In the genomic region with DNA sequence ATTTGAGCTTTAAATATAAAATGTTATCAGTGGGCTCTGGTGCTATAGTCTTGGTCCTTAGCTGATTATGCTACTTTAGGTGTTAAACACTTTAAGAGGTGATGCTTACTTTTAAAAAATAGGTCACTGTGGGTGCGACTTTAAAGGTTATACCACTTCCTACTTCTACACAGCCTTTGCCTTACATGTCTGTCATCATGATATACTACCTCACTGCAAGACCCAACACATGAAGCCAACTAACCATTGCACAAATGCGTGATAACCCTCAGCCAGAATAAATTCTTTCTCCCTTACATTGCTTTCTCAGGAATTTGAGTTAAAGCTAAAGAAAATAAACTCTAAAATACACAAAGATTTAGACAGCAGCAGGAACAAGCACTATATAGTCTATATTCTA, we compare ENCODE assay signal across 20 mouse cellular contexts.
DNase-seq lines count a peak whose midpoint lies in the region; ATAC-seq lines count a peak whose summit lies in the region.
"Had no signal": no experiment of that assay in that cellular context is flagged by ENCODE, and none has a peak within 500 bp of the region (broad histone marks: within the 10 kb centered on the region; RNA-seq: fewer than 3 reads in every experiment).

No protein-coding gene starts in this region.

- H3K9ac ChIP-seq in liver, embryonic 12.5 days, result no peak overlapping the region
- H3K9ac ChIP-seq: embryonic facial prominence, embryonic 13.5 days; forebrain, embryonic 12.5 days; hindbrain, embryonic 13.5 days had no signal

- WGBS in liver, embryonic 12.5 days (ENCODE audit: insufficient replicate concordance), result 54% methylated on average over 2 of the region's 2 CpGs

- no peak for ATAC-seq in liver, embryonic 12.5 days
- ATAC-seq: hindbrain, postnatal 0 days had no signal

- no peak overlapping the region for H3K4me3 ChIP-seq in liver, embryonic 12.5 days
- H3K4me3 ChIP-seq: embryonic facial prominence, embryonic 13.5 days; forebrain, embryonic 12.5 days; heart, embryonic 10.5 days; hindbrain, embryonic 13.5 days had no signal

- no peak overlapping the region for H3K27ac ChIP-seq in liver, embryonic 12.5 days
- H3K27ac ChIP-seq: embryonic facial prominence, embryonic 13.5 days; forebrain, embryonic 12.5 days; heart, embryonic 10.5 days; hindbrain, embryonic 13.5 days; hindbrain, postnatal 0 days had no signal

- no peaks in the 10 kb centered on the region for H3K27me3 ChIP-seq in liver, embryonic 12.5 days (replicated peaks)
- H3K27me3 ChIP-seq: embryonic facial prominence, embryonic 13.5 days; forebrain, embryonic 12.5 days; hindbrain, embryonic 13.5 days had no signal

- H3K4me2 ChIP-seq in liver, embryonic 12.5 days, result no peak overlapping the region
- H3K4me2 ChIP-seq: embryonic facial prominence, embryonic 13.5 days; forebrain, embryonic 12.5 days; hindbrain, embryonic 13.5 days had no signal

- H3K9me3 ChIP-seq in liver, embryonic 12.5 days (replicated peaks), result no peaks in the 10 kb centered on the region
- H3K9me3 ChIP-seq: embryonic facial prominence, embryonic 13.5 days; forebrain, embryonic 12.5 days; heart, embryonic 10.5 days; hindbrain, embryonic 13.5 days had no signal

- DNase-seq in CD4-positive, CD25-positive, alpha-beta regulatory T cell, adult 2 months (ENCODE audit: low read depth, low spot score), result peak; percentile 47
- DNase-seq in NIH3T3 (ENCODE audit: low read depth), result peak; percentile 23
- DNase-seq in induced T-regulatory cell, adult 2 months (ENCODE audit: low read depth), result peak; percentile 35
- DNase-seq in naive thymus-derived CD4-positive, alpha-beta T cell, adult 2 months (ENCODE audit: low read depth), result peak; percentile 22
- DNase-seq in right cerebral cortex, postnatal 10 days (ENCODE audit: low spot score in 2 of 2), result no peak
- DNase-seq in gastrocnemius, postnatal 36 days, result no peak
- DNase-seq: adrenal gland, postnatal 10 days; cerebellum, adult 11 months; cerebellum, adult 8-10 months; cerebellum, postnatal 14 days; heart, adult 18-20 months; heart, postnatal 10 days; heart, postnatal 4 days; kidney, adult 11 months had no signal

- intact Hi-C loops in gastrocnemius, postnatal 36 days (cut with DNase I), result no loop called here

- no peaks in the 10 kb centered on the region for H3K36me3 ChIP-seq in liver, embryonic 12.5 days
- H3K36me3 ChIP-seq: embryonic facial prominence, embryonic 13.5 days; forebrain, embryonic 12.5 days; heart, embryonic 10.5 days; hindbrain, embryonic 13.5 days had no signal

- no peaks in the 10 kb centered on the region for H3K4me1 ChIP-seq in liver, embryonic 12.5 days
- H3K4me1 ChIP-seq: embryonic facial prominence, embryonic 13.5 days; forebrain, embryonic 12.5 days; hindbrain, embryonic 13.5 days had no signal

Comparison
In these comparisons a context has a peak if more than half of its experiments do, and no peak if none do; other contexts are left out.
1. DNase-seq: peak in CD4-positive, CD25-positive, alpha-beta regulatory T cell, adult 2 months (single experiment), NIH3T3 (single experiment), induced T-regulatory cell, adult 2 months (single experiment) and naive thymus-derived CD4-positive, alpha-beta T cell, adult 2 months (single experiment); none in right cerebral cortex, postnatal 10 days (0 of 2) and gastrocnemius, postnatal 36 days (0 of 2).